Mouse (Mus musculus) kidney, embryonic 15.5 days (tissue): ENCODE measurements at regions not wholly inside any gene's neighbourhood (a gene's known extent, or its start where the extent isn't known, plus 50 kb on each side); places are given as distances from the start of the nearest gene placed in this dataset.
A peak's percentile ranks its signal among the peaks of the same experiment; 100 is the strongest.
"Not testable (repeated sequence)": the region's sequence is repeated elsewhere in the genome, so short reads cannot be mapped to it uniquely, and the experiment has no call there.

Source experiments
- ATAC-seq: fragments of 200-750 bp; cut with Nextera tagmentation; replicated peaks from 2 replicates; pipeline ENCODE4 v1.8.0; 2017; ENCODE audit warnings: moderate TSS enrichment; ENCODE audit not compliant: low FRiP score
- H3K27ac ChIP-seq: fragments of 300-500 bp; sonication (generic); 2 replicates; pipeline ENCODE4 v1.5.1; 2015; ENCODE audit warnings: mild to moderate bottlenecking, inconsistent platforms
- H3K27me3 ChIP-seq: fragments of 300-500 bp; sonication (generic); 2 replicates; pipeline ENCODE4 v1.6.1; 2015; ENCODE audit warnings: inconsistent platforms
- H3K36me3 ChIP-seq: fragments of 300-500 bp; sonication (generic); 2 replicates; pipeline ENCODE4 v1.6.1; 2015; ENCODE audit warnings: inconsistent platforms
- H3K4me1 ChIP-seq: fragments of 300-500 bp; sonication (generic); 2 replicates; pipeline ENCODE4 v1.6.1; 2015; ENCODE audit warnings: inconsistent platforms
- H3K4me2 ChIP-seq: fragments of 300-500 bp; sonication (generic); 2 replicates; pipeline ENCODE4 v1.6.1; 2015; ENCODE audit warnings: moderate library complexity, mild to moderate bottlenecking, inconsistent platforms
- H3K4me3 ChIP-seq: fragments of 300-500 bp; sonication (generic); replicated peaks from 2 replicates; pipeline ENCODE4 v1.5.1; 2015; ENCODE audit warnings: mild to moderate bottlenecking, inconsistent platforms
- H3K9ac ChIP-seq: fragments of 300-500 bp; sonication (generic); 2 replicates; pipeline ENCODE4 v1.6.1; 2015; ENCODE audit warnings: mild to moderate bottlenecking, inconsistent platforms
- H3K9me3 ChIP-seq: fragments of 300-500 bp; sonication (generic); replicated peaks from 2 replicates; pipeline ENCODE4 v1.6.1; 2016; ENCODE audit warnings: inconsistent platforms
- WGBS: fragments of 180-500 bp; shearing (Covaris S2); methylation state at CpG from one replicate; pipeline ENCODE4 v1.1.7; 2015; ENCODE audit warnings: mixed read lengths; 5-methylcytosine and 5-hydroxymethylcytosine counted together

DNA sequence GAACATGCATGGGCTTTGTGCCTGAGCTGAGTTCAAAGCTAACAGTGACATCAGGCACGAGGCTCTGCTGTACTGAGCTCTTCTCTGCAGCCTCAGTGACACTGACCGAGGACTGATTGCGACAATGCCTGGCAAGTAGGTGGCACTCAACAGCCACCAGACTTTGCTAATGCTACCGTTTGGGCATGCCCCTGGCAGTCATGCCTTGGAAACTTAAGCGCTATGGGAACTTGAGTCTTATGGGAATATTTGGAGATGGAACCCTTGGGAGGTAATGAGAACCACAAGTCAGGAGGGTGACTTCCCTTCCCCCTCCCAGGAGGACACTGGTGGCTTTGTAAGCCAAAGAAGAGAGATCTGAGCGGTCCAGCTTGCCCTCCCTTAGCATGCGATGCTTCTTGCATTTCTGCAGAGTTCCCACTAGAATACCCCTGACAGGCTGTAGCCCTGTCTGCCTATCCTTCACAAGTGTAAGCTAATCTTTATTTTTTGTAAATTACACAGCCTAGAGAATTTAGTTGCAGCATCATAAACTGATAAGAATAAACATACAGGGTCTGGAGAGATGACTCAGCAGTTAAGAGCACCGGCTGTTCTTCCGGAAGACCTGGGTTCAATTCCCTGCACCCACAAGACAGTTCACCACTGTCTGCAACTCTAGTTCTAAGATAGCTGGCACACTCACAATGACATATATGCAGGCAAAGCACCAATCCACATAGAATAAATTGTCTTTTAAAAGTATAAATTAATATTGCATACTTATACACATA is 86.4 kb upstream of the Commd3 start:
- no peak overlapping the region for H3K27ac ChIP-seq
- H3K36me3 ChIP-seq = no peaks in the 10 kb centered on the region
- WGBS = 55% methylated on average over 9 of the region's 9 CpGs
- peaks cover 4% of the 10 kb centered on the region; the same call in 1 of the 2 replicates for H3K27me3 ChIP-seq
- H3K9ac ChIP-seq = no peak overlapping the region
- no peaks in the 10 kb centered on the region for H3K9me3 ChIP-seq
- H3K4me3 ChIP-seq = no peak overlapping the region
- H3K4me2 ChIP-seq = no peak overlapping the region
- ATAC-seq = 0 out of 2 replicates have a peak, but pooled peaks have one; percentile 14
- no peaks in the 10 kb centered on the region for H3K4me1 ChIP-seq

DNA sequence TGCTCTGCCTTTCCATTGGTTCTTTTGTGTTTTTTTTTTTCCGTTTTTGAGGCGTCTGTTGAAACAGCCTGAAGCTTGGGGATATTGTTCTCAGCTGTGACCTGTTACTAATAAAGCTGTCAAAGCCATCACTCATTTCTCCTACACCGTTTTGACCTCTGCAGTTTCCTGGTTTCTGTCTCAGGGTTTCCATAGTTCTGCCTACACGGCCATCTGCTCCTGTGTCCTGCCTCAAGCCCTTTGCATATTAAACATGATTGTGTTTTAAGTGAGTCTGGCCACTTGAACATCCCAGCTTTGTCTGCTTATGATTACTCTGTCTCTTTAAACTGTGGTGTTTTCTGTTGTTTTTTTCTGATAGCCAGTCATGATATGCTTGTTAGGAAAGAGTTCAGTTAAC is 114.1 kb upstream of the Commd3 start:
- WGBS = 10% methylated on average over 4 of the region's 4 CpGs
- no peak overlapping the region for H3K4me3 ChIP-seq
- H3K4me1 ChIP-seq = no peaks in the 10 kb centered on the region
- no peaks in the 10 kb centered on the region for H3K27me3 ChIP-seq
- no peak overlapping the region for H3K4me2 ChIP-seq
- ATAC-seq = no peak
- H3K27ac ChIP-seq = no peak overlapping the region
- H3K9ac ChIP-seq = no peak overlapping the region
- H3K36me3 ChIP-seq = no peaks in the 10 kb centered on the region
- H3K9me3 ChIP-seq = no peaks in the 10 kb centered on the region

- no peak for ATAC-seq
- Histone ChIP-seq H3K4me3 (no peak overlapping the region), H3K9ac (no peak overlapping the region), H3K27ac (no peak overlapping the region), H3K27me3 (no peaks in the 10 kb centered on the region), H3K4me2 (no peak overlapping the region), H3K4me1 (no peaks in the 10 kb centered on the region), H3K9me3 (no peaks in the 10 kb centered on the region), H3K36me3 (no peaks in the 10 kb centered on the region)
- WGBS = 74% methylated on average over 5 of the region's 5 CpGs
Measured at GRCm38 (mm10) chr2:18547964-18548643, 124.1 kb upstream of the Commd3 start.

- WGBS = 76% methylated on average over 7 of the region's 7 CpGs
- H3K36me3 ChIP-seq = no peaks in the 10 kb centered on the region
- no peak overlapping the region for H3K27ac ChIP-seq
- no peak overlapping the region for H3K4me2 ChIP-seq
- no peaks in the 10 kb centered on the region for H3K27me3 ChIP-seq
- no peaks in the 10 kb centered on the region for H3K4me1 ChIP-seq
- no peak for ATAC-seq
- no peak overlapping the region for H3K4me3 ChIP-seq
- no peaks in the 10 kb centered on the region for H3K9me3 ChIP-seq
- H3K9ac ChIP-seq = no peak overlapping the region
Measured at GRCm38 (mm10) chr2:18524387-18524786, 131.8 kb upstream of the Dnajc1 start.

DNA sequence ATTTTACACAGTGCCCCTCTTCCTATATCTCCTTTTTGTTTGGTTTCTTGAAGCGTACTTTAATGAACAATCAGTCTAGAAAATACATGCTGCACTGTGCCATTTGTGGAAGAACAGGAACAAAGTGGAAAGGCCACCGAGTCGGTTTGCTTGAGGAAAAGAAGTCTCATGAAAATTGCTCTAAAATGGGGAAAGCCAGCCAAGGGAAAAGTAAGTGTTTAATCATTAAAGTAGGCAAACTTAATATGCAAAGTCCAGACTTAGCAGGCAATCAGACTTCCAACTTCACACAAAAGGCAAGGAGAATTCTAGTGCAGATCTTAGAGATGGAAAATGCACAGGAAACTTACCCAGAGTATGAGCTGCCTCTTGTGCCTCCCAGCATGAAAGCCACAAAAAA is 131.3 kb upstream of the Dnajc1 start:
- Histone ChIP-seq H3K4me3 (no peak overlapping the region), H3K36me3 (no peaks in the 10 kb centered on the region), H3K27ac (peak overlapping the region; percentile 56; the same call in 1 of the 2 replicates), H3K9me3 (no peaks in the 10 kb centered on the region), H3K27me3 (no peaks in the 10 kb centered on the region), H3K9ac (no peak overlapping the region), H3K4me2 (no peak overlapping the region), H3K4me1 (no peaks in the 10 kb centered on the region)
- ATAC-seq = no peak
- 72% methylated on average over 3 of the region's 3 CpGs for WGBS

- H3K4me2 ChIP-seq = no peak overlapping the region
- H3K4me1 ChIP-seq = no peaks in the 10 kb centered on the region
- H3K9ac ChIP-seq = no peak overlapping the region
- ATAC-seq = no peak
- no peak overlapping the region for H3K4me3 ChIP-seq
- H3K36me3 ChIP-seq = no peaks in the 10 kb centered on the region
- H3K27me3 ChIP-seq = no peaks in the 10 kb centered on the region
- H3K9me3 ChIP-seq = no peaks in the 10 kb centered on the region
- no peak overlapping the region for H3K27ac ChIP-seq
Measured at GRCm38 (mm10) chr2:18513435-18513834, 120.8 kb upstream of the Dnajc1 start.

GRCm38 (mm10) chr2:18509317-18509716 is 116.7 kb upstream of the Dnajc1 start:
- Histone ChIP-seq H3K27ac (no peak overlapping the region), H3K36me3 (no peaks in the 10 kb centered on the region), H3K4me1 (no peaks in the 10 kb centered on the region), H3K9ac (no peak overlapping the region), H3K4me2 (no peak overlapping the region), H3K27me3 (no peaks in the 10 kb centered on the region), H3K9me3 (no peaks in the 10 kb centered on the region), H3K4me3 (no peak overlapping the region)
- ATAC-seq = no peak
- 93% methylated on average over 1 of the region's 1 CpGs for WGBS

DNA sequence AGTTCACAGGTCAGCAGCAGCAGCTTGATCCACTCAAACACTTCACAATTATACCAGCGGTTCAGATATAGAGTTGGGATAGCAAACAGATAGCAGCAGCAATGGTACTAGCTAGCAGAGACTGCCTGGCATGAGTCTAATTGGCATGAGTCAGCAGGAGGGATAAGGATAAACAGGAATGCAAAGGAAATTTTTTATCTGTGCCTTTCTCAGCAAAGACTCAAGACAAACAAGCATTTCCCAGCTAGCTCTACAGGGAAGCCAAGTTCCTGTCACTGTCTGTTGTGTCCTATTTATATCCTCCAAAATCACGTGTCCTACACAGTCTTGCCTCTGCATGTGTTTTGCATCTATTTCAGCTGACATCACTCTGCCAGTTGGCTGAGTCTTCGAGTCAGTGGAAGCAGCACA is 80.7 kb upstream of the Dnajc1 start:
- no peak overlapping the region for H3K9ac ChIP-seq
- peak; percentile 73 for ATAC-seq
- no peaks in the 10 kb centered on the region for H3K4me1 ChIP-seq
- no peak overlapping the region for H3K4me2 ChIP-seq
- H3K4me3 ChIP-seq = no peak overlapping the region
- H3K36me3 ChIP-seq = no peaks in the 10 kb centered on the region
- H3K9me3 ChIP-seq = no peaks in the 10 kb centered on the region
- WGBS = 47% methylated on average over 3 of the region's 3 CpGs
- 0 out of 2 replicates have a peak overlapping the region, but pooled peaks have one; percentile 18 for H3K27ac ChIP-seq
- H3K27me3 ChIP-seq = no peaks in the 10 kb centered on the region

DNA sequence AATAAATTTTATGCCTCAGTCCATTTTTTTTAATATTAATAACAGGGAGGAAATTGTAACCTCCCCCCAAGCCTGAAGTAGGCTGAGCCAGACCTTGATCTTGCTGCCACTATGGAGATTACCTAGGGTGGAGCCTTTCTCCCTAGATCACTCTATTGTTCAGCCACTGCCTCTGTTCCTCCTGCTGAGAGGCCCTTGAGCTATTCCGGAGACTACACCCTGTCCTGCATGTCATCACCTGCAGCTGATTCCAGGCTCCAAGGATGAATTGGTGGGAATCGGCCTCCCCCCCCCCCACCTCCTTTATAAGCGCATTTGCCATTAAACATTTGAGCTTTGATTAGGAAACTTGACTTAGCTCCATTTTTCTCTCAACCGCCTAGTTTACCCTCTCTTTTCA is 68.3 kb upstream of the Dnajc1 start:
- Histone ChIP-seq H3K27ac (no peak overlapping the region), H3K4me2 (no peak overlapping the region), H3K4me3 (no peak overlapping the region), H3K9me3 (0 out of 2 replicates have a peak, but pooled peaks cover 7% of the 10 kb centered on the region), H3K27me3 (no peaks in the 10 kb centered on the region), H3K36me3 (no peaks in the 10 kb centered on the region), H3K4me1 (no peaks in the 10 kb centered on the region), H3K9ac (no peak overlapping the region)
- no peak for ATAC-seq
- 88% methylated on average over 4 of the region's 4 CpGs for WGBS

DNA sequence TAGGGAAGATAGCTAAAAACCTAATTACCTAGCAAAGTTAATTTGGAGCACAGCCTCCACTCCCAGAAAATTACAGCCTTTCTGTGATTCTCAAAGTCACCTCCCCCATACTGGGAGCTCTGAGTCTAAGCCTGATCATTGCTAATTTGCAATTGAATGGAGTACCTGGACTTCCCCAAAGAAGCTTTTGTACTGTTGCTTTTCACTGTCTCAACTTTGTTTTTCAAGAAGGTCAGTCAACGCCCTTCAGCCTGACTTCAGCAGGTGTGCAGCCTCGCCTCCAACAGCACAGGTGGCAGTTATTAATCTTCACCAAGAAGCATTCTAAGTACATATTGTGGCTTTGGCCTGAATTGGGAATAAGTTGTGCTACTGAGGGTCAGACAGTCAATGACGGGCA is 67.7 kb upstream of the Dnajc1 start:
- H3K4me3 ChIP-seq, H3K9ac ChIP-seq, H3K4me1 ChIP-seq, H3K4me2 ChIP-seq, ATAC-seq, H3K27me3 ChIP-seq, H3K27ac ChIP-seq, H3K9me3 ChIP-seq, H3K36me3 ChIP-seq: not testable (repeated sequence)
- WGBS = 88% methylated on average over 3 of the region's 3 CpGs

GRCm38 (mm10) chr2:18453426-18453825 is 60.8 kb upstream of the Dnajc1 start:
- not testable (repeated sequence) for H3K27me3 ChIP-seq, H3K4me3 ChIP-seq, H3K4me1 ChIP-seq, ATAC-seq, H3K27ac ChIP-seq, H3K9me3 ChIP-seq, H3K36me3 ChIP-seq, H3K9ac ChIP-seq
- WGBS = 49% methylated on average over 2 of the region's 2 CpGs
- peak overlapping the region; percentile 38 for H3K4me2 ChIP-seq

- no peaks in the 10 kb centered on the region for H3K27me3 ChIP-seq
- no peak overlapping the region for H3K9ac ChIP-seq
- no peak for ATAC-seq
- H3K36me3 ChIP-seq = no peaks in the 10 kb centered on the region
- no peak overlapping the region for H3K4me2 ChIP-seq
- 75% methylated on average over 1 of the region's 1 CpGs for WGBS
- no peaks in the 10 kb centered on the region for H3K9me3 ChIP-seq
- H3K27ac ChIP-seq = no peak overlapping the region
- peaks cover 11% of the 10 kb centered on the region for H3K4me1 ChIP-seq
- H3K4me3 ChIP-seq = no peak overlapping the region
Measured at GRCm38 (mm10) chr2:18445809-18446208, 53.2 kb upstream of the Dnajc1 start.
